Mouse (Mus musculus): ENCODE measurements around the gene Negr1.
A peak's percentile ranks its signal among the peaks of the same experiment; 100 is the strongest.

Negr1 gene

DNA sequence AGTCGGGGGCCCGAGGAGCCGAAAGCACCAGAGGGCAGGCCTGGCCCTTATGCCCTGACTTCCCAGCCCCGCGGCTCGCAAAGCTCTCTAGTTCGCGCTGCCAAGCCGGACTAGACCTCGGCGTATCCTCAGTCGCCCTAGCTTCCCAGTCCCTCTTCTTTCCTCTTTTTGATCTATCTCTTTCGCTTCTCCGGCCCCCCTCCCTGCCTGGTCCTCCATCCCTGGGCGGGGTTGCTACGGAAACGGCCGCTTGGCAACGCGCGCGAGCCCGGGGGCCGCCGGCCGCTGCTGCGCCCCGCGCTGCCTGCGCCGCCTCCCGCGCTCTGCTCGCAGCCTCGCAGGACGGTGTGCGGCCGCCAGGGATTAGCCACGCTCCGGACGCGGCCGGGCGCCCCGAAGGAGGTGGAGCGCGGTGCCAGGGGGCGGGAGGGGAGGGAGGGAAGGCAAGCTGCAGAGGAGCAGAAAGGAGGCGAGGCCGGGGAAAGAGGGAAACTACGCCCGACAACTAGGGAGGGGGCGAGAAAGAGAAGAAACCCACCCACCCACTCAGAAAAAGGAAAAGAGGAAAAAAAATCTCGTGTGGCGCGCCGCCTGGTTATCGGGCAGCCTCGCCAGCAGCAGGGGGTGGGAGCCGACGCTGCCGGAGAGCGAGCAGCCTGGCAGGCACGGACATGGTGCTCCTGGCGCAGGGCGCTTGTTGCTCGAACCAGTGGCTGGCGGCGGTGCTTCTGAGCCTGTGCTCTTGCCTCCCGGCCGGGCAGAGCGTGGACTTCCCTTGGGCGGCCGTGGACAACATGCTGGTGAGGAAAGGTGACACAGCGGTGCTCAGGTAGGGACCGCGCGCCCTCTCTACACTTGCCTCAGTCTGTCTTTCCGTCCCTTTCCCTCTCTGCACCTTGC, at the start of gene Negr1:
TSS of gene Negr1 (plus strand) at position 271 of the 900 bp plus-strand sequence.
- no peak for DNase-seq (ENCODE audit: low read depth)

DNA sequence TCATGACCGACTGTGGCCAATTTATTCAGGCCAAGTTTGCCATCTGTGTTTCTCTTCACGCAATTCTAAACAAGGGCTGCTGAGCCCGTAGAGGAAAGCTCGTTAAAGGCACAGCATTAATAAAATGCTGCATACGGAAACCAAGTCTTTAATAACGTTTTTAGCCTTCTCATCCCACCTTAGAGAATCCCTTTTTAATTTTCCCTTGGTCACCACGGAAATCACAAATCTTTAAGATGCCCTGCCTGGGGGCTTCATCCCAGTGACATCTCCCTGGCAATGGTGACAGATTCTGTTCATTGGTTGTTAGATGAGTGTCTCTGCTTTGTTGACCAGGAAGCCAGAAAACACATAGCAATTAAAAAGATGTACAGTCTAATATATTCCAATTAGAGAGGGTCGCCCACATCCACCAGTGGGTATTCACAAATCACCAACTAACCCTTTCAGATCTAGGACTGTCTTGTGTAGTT, 35.1 kb upstream of the Negr1 start:
- no peak for DNase-seq (ENCODE audit: low read depth)

DNA sequence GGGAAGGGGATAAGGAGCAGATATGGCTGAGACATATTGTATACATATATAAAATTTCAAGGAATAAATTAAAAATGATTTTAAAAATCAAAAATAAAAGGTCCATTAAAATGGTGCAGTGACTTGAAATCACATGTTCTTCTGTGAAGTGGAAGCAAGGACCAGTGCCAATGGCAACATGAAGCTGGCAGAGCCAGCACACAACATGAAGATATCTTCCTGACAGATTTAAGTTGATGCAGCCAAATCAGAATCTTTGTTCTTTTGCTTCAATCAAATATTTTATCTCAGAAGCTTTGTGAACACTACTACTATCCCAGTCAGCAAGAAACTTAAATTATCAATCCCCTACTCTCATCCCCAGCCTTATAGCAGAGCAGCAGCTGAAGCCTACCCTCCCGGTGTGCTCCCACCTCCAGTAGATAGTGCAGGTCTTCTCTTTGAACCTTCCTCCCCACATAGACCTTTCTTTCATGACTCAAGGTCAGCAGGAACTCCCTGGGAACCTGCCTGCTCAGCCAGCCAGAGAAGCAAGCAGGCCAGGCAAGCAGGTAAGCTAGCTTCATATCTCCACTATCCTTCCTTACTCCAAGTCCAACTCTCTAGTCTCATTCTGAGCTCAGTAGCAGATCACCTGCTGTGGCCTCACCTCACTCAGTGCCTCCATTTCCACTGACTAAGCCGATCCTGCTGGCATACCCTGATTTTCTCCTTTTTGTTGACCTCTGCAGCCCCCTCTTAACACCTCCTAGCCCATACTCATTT, 34.2 kb upstream of the Negr1 start:
- no peak for DNase-seq (ENCODE audit: low read depth)

DNA sequence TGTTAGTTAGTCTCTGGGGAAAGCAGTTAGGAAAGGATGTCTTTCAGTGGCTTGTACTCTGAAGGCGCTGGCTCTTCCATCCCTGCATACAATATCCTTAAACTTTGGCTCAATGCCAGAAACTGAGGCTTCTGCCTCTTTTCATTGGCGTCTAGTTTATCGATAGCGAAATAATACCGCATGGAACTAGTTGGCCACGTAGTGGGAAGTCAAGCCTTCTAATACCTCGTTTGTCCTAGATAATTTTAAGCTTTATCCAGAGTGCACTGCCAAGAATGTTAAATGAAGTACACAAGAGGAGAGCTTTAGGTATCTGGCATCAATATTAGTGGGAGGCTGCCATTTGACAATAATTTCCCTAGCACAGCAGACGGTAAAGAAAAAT, 2.2 kb upstream of the Negr1 start:
- no peak for DNase-seq (ENCODE audit: low read depth)

DNA sequence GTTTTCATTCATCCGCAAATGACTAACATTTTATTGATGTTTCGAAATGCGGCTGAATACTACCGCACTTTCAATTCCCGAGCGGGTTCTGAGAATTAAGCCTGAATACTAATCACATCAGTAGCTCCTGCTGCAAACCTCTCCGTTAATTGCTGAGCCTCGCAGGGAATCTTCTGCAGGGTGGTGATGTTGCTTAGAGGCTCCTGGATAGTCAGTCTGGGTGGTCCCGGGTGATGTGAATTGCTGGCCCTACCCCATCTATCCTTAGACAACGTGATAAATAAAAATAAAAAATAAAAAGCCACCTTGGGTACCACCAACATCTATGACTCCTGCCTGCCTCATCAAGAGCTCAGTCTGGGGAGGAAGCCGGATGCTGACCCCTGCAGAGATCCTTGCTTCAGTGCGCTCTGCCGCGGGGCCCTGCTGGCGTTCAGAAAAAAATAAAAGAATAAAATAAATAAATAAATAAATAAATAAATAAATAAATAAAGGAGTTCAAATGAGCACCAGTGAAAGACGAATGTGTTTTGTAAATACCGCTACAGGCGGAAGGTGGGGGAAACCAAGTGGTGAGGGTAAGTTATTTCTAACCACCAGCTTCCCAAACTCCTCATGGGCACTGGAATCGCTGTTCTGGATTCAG, 1.6 kb upstream of the Negr1 start:
- DNase-seq (ENCODE audit: low read depth), result no peak

DNA sequence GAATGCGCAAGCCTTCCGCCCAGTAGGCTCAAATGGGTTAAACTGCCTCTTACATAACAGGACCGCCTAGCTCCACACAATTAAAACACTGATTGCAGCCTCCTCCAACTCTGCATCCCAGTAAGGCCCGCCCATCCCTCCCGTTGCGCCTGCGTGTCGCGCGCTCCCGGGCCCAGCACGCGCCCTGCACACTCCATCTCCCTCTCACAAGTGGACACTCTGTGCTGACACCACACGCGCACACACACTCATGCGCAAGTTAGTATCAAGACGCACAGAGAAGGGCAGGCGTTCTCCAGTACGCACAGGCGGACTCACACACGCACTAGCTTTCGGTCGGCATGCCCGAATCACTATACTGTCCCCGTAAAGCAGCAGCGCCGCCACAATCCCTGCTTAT, 828 bp upstream of the Negr1 start:
- no peak for DNase-seq (ENCODE audit: low read depth)

DNA sequence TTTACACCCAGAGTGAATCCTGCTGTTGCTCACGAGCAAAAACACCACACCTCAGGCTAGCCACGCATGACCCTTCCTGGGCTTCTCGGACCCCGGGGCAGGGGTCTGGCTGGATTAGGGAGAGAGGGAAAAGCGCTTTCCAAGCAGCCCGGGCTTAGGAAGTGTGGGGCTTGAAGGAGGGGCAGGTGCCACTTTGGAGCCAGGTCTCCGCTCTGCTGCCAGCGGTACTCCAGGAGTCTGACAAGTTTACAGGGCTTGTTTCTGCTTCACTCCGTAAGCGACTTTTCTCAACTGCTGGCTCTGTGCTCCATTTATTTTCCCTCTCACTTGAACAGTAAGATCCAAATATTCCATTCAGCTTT, 811 bp downstream of the Negr1 start:
- DNase-seq (ENCODE audit: low read depth), result no peak

DNA sequence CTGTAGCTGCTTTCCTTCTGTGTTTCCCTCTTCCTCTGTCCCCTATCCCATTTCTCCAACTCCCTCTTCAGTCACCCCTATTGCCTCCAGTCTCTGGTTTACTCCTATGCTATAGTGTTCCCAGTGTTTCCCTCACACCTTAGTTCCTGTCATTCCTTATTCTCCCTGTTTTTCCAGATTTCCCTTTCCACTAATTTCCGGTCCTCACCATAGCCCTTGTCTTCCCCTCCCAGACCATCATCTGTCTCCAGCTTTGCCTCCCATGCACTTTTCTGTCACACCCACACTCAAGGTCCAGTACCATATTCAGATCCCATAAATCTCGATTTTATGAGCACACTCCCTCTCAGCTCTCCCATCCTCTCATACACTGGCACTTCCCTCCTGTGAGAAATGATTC, 1.2 kb downstream of the Negr1 start:
- DNase-seq (ENCODE audit: low read depth), result no peak

DNA sequence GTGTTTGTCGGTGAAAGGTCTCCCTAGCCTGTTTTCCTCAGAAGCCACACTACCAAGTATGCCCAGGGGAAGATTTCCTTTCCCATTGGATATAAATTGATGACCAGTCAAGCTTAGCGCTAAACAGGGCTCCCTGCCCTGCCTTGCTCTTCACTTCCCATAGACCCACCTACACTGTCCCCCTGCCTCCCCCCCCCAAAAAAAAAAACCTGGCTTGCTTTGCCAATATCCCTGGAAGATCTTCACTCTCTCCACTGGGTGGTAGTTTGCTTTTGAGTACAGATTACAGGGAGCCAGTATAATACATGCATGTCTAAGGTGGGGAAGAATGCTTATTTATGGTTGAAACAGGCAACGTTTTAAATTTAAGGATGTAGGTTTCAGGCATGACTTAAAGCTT, 1.8 kb downstream of the Negr1 start:
- DNase-seq (ENCODE audit: low read depth), result no peak

DNA sequence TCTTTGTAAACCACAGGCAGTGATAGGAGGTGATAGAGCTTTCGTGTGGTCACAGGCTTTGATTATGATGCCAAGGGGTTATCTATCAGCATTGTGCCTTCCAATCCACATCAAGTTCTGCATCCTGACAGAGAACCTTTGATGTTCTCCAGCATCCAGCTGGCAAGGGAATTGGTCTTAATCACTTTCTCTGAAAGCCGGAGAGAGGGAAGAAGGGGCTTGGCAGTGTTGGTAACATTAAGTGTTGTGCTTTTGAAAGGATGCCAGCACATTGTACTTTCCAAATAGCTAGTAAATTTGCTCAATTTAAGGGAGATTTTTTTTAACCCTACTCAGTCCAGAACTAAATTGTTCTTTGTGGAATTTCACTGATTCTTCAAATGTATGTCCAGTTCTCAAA, 11.9 kb downstream of the Negr1 start:
- DNase-seq (ENCODE audit: low read depth), result no peak

DNA sequence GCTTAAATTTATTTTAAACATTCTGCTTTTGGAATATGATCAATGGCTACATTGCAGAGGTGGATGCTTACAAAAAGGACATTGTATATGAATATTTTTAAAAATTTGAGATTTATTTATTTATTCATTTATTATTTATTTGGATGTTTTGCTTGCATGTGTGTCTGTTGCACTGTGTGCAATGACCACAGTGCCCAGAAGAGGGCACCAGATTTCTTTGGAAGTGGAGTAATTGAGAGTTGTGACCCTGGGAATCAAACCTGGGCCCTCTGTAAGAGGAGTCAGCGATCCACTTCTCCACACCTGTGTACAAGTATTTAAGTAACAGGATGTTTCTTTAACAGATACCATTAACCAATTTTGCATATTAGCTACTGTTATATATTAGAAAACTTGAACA, 14.7 kb downstream of the Negr1 start:
- DNase-seq (ENCODE audit: low read depth), result peak; percentile 1

DNA sequence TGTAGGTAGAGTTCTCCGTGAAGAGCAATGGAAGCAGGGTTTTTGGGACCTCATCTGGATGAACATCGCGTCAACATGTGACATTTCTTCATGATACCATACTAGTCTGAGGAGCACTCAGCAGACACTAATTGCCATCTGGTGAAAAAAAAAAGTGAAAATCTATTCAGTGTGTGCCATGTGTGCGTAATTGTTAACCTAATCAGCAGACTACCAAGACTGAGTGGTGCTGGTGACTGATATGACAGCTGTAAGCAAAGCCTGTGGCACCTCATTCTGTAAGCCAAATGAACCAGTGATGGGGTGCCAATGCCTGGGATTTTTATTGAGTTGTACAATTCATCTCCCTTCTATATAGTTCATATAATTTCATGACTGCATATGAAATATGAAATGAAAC, 29.0 kb downstream of the Negr1 start:
- DNase-seq (ENCODE audit: low read depth), result no peak

DNA sequence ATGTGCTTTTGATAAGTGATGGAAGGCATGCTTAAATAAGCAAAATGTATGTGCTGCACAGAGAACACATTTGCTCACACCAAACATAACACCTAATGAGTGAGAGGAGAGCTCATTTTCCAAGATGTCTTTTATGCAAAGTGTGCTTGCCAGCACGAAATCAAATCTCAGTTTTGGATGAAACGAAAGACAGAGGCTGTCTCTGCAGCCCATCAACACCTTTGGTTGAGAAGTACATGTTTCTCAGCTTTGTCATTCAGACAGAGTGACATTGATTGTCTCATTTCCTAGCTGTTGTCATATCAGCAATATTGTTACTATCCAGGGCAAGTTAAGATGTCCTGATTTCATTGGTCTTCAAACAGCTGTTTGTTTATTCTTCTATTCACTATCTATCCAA, 29.5 kb downstream of the Negr1 start:
- DNase-seq (ENCODE audit: low read depth), result no peak

DNA sequence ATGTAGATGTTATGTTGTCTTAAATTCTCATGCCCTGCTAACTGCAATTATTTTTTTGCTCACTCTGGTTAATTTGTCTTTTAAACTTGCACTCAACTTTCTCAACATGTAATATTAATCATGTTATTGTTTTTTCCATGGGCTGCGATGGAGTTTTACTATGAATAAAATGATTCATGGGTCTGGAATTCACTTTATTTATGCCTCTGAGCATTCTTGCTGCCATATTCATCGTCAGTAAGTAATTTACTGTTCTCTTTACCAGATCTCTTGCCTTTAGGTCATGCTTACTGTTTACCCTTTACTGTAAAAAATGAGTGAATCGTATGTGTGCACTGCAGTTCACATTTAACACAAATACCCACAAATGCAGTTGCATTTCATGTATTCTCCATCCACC, 45.3 kb downstream of the Negr1 start:
- DNase-seq (ENCODE audit: low read depth), result no peak

DNA sequence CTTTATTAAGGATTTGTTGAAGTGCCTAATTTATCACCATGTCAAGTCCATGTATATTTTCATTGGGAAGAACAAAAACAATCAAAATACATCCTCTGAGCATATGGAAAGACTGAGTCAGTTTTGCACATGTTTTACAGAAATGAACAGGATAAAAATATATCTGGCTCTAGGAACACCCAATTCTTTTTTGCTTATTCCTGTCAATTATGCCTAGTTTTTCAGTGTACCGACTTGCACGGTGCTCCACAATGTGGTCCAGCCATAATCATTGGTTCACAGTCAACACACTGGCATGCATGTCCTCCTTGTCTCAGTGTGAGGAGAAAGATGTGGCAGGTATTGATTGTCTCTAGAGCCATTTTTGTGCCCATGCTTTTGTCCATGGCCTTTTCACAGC, 58.3 kb downstream of the Negr1 start:
- DNase-seq (ENCODE audit: low read depth), result no peak

DNA sequence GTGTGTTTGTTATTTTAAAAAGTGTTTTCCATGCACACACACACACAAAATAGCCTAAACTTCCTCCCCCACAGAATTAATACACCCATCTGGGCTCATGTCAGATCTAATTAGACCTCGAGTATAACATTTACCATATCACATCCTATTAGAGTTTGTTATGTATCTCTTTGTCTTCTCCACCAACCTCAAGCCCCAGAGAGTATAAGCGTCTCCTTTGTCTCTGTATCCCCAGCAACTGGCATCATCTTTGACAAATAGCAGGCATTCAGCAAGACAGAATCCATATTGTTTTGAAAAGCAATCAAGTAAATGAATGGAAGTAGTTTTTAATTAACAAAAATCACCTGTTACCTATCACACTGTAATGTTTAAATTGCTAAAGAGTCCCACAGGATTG, 67.0 kb downstream of the Negr1 start:
- DNase-seq (ENCODE audit: low read depth), result no peak

DNA sequence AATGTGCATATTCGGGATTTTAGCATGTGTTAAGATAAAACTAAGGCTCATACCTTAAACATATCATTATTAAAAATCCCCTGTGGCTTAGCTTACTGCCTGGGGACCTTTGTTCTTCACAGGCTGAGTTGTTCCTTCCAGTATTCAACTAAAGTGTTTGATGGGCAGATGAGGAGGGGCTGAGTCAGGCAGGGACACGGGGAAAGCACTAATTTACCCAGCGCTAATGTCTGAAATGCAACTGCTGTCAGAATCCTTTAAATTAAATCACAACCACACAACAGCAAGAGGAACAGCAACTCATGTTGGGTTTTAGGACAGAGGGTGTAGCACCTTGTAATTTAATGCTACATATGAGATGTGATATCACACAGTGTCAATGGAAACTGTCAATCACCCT, 71.3 kb downstream of the Negr1 start:
- DNase-seq (ENCODE audit: low read depth), result no peak

DNA sequence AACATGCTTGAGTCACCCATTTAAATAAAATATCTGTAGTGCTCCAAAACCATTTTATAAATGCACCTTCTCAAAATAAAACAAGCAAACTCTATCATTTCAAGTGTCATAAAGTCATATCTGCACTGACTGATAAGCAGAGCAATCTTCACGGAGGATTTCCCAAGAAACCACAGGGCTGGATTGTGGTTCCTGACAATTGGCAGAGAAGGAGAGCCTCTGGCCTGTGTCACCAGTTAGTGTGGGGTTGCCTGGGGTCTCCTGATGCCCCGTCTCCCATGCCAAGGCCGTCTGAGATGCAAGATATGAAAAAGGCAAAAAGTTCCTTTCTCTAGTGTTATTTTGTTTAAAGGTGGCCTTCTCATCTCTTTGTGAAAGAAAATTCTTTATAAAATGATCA, 77.8 kb downstream of the Negr1 start:
- peak; percentile 18 for DNase-seq (ENCODE audit: low read depth)

DNA sequence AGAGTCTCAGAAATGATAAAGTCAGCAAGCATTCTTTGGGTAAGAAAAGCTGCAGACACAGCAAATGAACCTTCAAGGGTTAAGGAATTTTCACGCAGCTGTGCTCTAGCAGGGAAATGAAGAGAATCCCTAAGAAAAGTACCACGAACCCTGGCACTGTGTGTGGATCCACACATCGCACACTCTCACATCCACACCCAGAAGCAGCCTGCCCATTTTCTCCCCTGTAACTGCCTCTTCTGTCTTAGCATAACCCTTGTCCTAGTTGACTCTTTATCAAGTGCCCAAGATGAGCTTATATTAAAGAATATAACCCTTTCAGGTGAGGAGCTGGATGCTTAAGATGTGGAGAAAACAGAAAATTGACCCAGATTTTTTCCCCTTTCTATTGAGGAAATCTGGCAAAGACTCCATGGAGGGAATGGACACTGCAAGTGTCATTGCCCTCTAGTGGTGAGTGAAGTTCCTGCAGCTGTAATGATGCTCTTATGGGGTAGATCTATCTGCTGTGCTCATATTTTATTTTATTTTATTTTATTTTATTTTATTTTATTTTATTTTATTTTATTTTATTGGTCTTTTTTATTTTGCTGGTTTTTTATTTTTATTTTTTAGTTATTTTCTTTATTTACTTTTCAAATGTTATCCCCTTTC, 82.2 kb downstream of the Negr1 start:
- peak; percentile 42 for DNase-seq (ENCODE audit: low read depth)

DNA sequence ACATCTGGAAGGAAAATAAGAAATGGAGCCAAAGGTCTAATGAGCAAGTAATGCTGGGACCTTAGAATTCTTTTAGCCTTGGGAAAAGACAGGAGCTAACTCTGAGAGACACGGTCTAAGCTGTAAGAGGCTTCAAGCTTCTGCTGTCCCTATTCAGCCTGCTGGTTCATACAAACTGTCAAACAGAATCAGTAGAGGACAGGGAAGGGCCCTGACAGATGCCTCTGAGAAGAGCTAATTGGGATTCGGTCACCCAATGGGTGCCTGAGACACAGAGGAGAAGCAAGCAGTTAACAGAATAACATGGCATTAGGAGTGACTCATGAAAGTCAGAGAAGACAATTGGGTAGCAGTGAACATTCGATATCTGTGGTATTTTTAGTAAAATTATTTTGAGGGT, 86.8 kb downstream of the Negr1 start:
- DNase-seq (ENCODE audit: low read depth), result no peak

DNA sequence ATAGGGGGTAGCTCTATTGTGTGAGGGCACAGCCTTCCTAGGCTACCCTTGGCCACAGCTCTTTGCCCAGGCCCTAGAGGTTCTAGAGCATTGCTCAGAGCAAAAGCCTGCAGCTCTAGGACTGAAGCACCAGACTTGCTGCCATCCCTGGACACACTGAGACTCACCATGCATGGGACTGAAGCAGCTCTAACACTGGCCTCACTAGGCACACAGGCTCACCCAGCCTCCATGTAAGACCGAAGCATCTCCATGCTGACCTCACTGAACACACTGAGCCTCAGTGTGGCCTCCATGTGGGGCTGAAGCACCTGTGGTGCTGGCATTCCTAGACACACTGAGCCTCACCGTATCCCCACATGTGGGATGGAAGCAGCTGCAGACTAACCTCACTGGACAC, 101.0 kb downstream of the Negr1 start:
- no peak for DNase-seq (ENCODE audit: low read depth)

DNA sequence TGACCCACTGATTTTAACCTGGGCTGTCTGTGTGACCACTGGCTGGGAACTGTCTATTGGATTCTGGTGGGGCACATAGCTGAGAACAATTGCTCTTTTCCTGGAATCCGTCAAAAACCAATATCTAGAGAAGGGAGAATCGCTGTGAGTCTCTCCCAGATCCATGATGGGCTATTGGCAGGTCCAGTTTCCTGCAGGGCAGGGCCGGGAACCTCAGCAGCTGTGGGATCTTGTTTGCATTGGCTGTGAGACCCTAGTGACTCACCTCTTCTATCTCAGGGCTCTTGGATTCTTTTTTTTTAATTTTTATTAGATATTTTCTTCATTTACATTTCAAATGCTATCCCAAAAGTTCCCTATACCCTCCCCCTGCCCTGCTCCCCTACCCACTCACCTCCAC, 111.0 kb downstream of the Negr1 start:
- no peak for DNase-seq (ENCODE audit: low read depth)

Data from 416B (cell line).